Mouse (Mus musculus): ENCODE results near the gene S100a9. TPM values are rescaled to one million over a fixed set of nuclear protein-coding genes. Genes with fewer than 3 reads are reported as not detected.

Gene S100a9
- not detected for polyA plus RNA-seq (2017; shearing (Covaris generic))

DNA sequence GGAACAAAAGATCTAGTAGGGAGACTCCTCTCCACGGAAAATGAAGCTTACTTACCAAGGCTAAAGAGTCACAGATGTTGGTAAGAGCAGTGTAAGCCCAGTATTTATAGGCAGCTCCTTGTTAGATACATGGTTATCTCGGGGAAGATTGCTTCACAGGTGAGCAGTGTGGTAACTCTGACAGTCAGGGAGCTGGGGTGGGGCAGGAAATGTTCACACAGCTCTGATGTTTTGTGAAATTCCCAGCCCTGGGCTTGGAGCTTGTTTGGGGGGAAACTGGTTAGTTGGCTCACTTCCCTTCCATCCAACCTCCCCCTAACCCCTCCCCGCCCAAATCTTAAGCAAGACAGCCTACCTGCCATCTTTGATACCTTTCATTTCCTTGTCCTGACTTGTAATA is at the start of gene S100a9:
Gene S100a9, minus strand, starts transcription at position 109 of the 400 bp plus-strand sequence.

DNA sequence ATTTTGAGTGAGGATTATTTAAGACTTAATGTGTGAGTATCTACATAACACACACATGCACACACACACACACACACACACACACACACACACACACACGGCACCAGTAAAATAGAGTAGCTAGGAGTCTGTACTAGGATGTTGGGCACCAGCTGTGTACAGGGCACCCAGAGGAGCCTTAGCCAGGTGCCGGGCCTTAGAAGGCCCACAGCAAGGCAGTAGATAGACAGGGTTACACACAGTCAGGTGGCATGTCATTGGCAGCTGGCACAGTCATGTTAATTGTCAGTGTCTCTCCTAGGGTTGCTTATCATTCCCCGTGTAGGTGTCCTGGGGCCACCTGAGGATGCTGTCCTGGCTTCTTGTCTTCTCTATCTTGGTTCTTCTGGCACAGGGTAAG is 31.1 kb upstream of the S100a9 start, which contains the start of gene Pglyrp4:
Gene Pglyrp4, plus strand, starts transcription at position 301 of the 400 bp plus-strand sequence.

DNA sequence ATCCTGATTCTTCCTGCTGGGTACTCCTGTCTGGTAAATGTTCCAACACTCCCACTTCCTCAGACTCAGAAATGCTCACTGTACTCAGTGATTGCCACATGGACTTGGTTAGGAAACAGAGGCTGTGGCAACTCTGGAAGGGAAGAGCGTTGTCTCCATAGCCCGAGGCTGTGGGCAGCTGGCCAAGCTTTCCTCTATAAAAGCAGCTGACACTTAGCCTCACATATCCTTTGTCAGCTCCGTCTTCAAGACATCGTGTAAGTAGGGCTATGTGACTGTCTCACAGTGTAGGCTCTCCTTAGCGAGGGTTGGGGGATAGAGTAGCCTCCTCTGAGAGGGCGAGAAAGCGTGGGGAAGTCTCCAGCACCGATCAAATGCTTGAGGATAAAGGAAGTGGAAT is 26.7 kb downstream of the S100a9 start, which contains the start of gene S100a8:
Gene S100a8, plus strand, starts transcription at position 133 of the 400 bp plus-strand sequence.

DNA sequence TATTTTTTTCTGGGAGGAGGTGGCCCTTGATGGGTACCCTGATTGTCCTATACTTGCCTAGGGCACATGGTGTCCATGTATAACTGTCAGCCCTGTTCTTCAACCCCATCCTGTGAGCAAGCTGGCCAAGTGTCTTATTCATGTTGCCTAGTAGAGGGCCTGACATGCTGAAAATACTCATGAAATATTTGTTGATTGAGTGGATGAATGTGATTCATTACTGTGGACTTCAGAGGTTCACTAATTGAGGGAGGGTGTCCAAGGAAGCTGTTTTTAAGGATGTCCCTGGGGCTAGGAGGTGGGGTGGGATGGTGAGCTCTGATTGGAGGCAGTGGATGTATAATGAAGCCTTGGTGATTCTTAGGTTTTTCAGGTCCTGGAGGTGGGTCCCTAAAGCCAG is 41.8 kb downstream of the S100a9 start, which contains the start of gene S100a7a:
Gene S100a7a, plus strand, starts transcription at position 301 of the 400 bp plus-strand sequence.

Other genes starting within 250 kb of the S100a9 start
- not detected for gene Npr1, start 229.9 kb downstream of the S100a9 start, polyA plus RNA-seq (2017; shearing (Covaris generic))
- 116 TPM for gene Ilf2, start 219.6 kb downstream of the S100a9 start, polyA plus RNA-seq (2017; shearing (Covaris generic))
- 132 TPM for gene Snapin, start 204.7 kb downstream of the S100a9 start, polyA plus RNA-seq (2017; shearing (Covaris generic))
- gene Chtop, start 186.2 kb downstream of the S100a9 start, polyA plus RNA-seq (2017; shearing (Covaris generic)) = 218 TPM
- 4.7 TPM for gene S100a1, start 181.3 kb downstream of the S100a9 start, polyA plus RNA-seq (2017; shearing (Covaris generic))
- gene S100a13, start 181.3 kb downstream of the S100a9 start, polyA plus RNA-seq (2017; shearing (Covaris generic)) = 157 TPM
- gene S100a14, start 168.9 kb downstream of the S100a9 start, polyA plus RNA-seq (2017; shearing (Covaris generic)) = not detected
- 0.43 TPM for gene S100a16, start 158.5 kb downstream of the S100a9 start, polyA plus RNA-seq (2017; shearing (Covaris generic))
- 2.4 TPM for gene S100a3, start 135.1 kb downstream of the S100a9 start, polyA plus RNA-seq (2017; shearing (Covaris generic))
- 1.1 TPM for gene S100a2, start 105.5 kb downstream of the S100a9 start, polyA plus RNA-seq (2017; shearing (Covaris generic))
- gene Gm42674, start 93.8 kb downstream of the S100a9 start, polyA plus RNA-seq (2017; shearing (Covaris generic)) = not detected
- 209 TPM for gene S100a4, start 92.0 kb downstream of the S100a9 start, polyA plus RNA-seq (2017; shearing (Covaris generic))
- gene S100a5, start 87.2 kb downstream of the S100a9 start, polyA plus RNA-seq (2017; shearing (Covaris generic)) = not detected
- gene S100a6, start 82.8 kb downstream of the S100a9 start, polyA plus RNA-seq (2017; shearing (Covaris generic)) = 374 TPM
- not detected for gene S100a7a, start 41.7 kb downstream of the S100a9 start, polyA plus RNA-seq (2017; shearing (Covaris generic))
- gene S100a8, start 26.7 kb downstream of the S100a9 start, polyA plus RNA-seq (2017; shearing (Covaris generic)) = not detected
- gene Pglyrp4, start 31.2 kb upstream of the S100a9 start, polyA plus RNA-seq (2017; shearing (Covaris generic)) = not detected
- not detected for gene Gm5849, start 82.2 kb upstream of the S100a9 start, polyA plus RNA-seq (2017; shearing (Covaris generic))

All from inflammation-experienced regulatory T-cells, adult 16 weeks (primary cell).